In the genomic region with DNA sequence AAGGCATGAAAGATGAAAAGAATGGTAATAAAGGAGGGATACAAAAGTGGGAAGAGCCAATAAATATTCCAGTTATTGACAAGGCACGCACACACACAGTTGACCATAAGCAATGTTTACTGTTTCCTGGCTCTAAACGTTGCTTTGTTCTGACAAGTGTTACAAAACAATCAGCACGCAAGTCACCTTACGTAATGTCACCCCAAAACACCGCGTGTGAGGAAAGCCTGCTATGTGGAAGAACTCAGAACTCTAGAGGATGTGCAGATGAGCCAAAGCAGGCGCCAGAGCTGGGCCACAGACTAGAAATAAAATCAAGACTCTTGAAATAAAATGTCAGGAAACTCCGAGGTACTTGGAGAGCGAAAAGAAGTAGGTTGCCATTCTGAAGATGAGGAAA, we compare ENCODE assay signal across 19 mouse cellular contexts.
"Had no signal": no experiment of that assay in that cellular context is flagged by ENCODE, and none has a peak within 500 bp of the region (broad histone marks: within the 10 kb centered on the region; RNA-seq: fewer than 3 reads in every experiment).

No protein-coding gene starts in this region.

- H3K27me3 ChIP-seq: liver, embryonic 15.5 days; lung, embryonic 15.5 days; midbrain, embryonic 13.5 days; neural tube, embryonic 13.5 days; stomach, embryonic 15.5 days had no signal

- H3K9ac ChIP-seq: liver, embryonic 15.5 days; liver, postnatal 0 days; lung, embryonic 15.5 days; midbrain, embryonic 13.5 days; neural tube, embryonic 13.5 days; stomach, embryonic 15.5 days had no signal

- ATAC-seq: liver, postnatal 0 days; lung, postnatal 0 days; midbrain, embryonic 13.5 days; midbrain, embryonic 16.5 days had no signal

- H3K9me3 ChIP-seq: liver, embryonic 15.5 days; lung, embryonic 15.5 days; megakaryocyte, embryonic 14.5 days; midbrain, embryonic 13.5 days; neural tube, embryonic 13.5 days; stomach, embryonic 15.5 days had no signal

- H3K4me1 ChIP-seq: liver, embryonic 15.5 days; lung, embryonic 15.5 days; megakaryocyte, embryonic 14.5 days; midbrain, embryonic 13.5 days; neural tube, embryonic 13.5 days; stomach, embryonic 15.5 days had no signal

- H3K4me2 ChIP-seq: liver, embryonic 15.5 days; lung, embryonic 15.5 days; midbrain, embryonic 11.5 days; midbrain, embryonic 13.5 days; neural tube, embryonic 13.5 days; stomach, embryonic 15.5 days had no signal

- H3K27ac ChIP-seq: liver, embryonic 15.5 days; lung, embryonic 15.5 days; macrophage; midbrain, embryonic 13.5 days; neural tube, embryonic 13.5 days; stomach, embryonic 15.5 days; stomach, postnatal 0 days had no signal

- H3K4me3 ChIP-seq: liver, embryonic 15.5 days; lung, embryonic 15.5 days; megakaryocyte, embryonic 14.5 days; midbrain, embryonic 13.5 days; myocyte; neural tube, embryonic 13.5 days; stomach, embryonic 15.5 days had no signal

- DNase-seq: liver, postnatal 0 days; lung, adult 2 months; lung, postnatal 14 days; lung, postnatal 36 days; thymus, adult 2 months; thymus, postnatal 25 days; thymus, postnatal 4 days had no signal
